Mouse (Mus musculus) lung, embryonic 14.5 days (tissue): ENCODE measurements around the gene Tarbp2. TPM values are rescaled to one million over a fixed set of nuclear protein-coding genes. Genes with fewer than 3 reads are reported as not detected.
A peak's percentile ranks its signal among the peaks of the same experiment; 100 is the strongest.

Experiments used
- ATAC-seq: fragments of 200-750 bp; cut with Nextera tagmentation; 2 replicates; pipeline ENCODE4 v1.8.0; 2017; ENCODE audit warnings: mild to moderate bottlenecking, moderate TSS enrichment, moderate library complexity; ENCODE audit not compliant: insufficient read depth
- DNase-seq: peaks from one replicate; pipeline ENCODE4 v3.0.0-alpha.2; 2015
- H3K27ac ChIP-seq: fragments of 300-500 bp; sonication (generic); 2 replicates; pipeline ENCODE4 v1.5.1; 2014; ENCODE audit warnings: low read depth, mild to moderate bottlenecking, moderate library complexity
- H3K27me3 ChIP-seq: fragments of 300-500 bp; sonication (generic); 2 replicates; pipeline ENCODE4 v1.6.1; 2014; ENCODE audit warnings: low read length, control low read depth; ENCODE audit not compliant: insufficient read depth
- H3K36me3 ChIP-seq: fragments of 300-500 bp; sonication (generic); 2 replicates; pipeline ENCODE4 v1.6.1; 2014; ENCODE audit warnings: control low read depth; ENCODE audit not compliant: insufficient read depth
- H3K4me1 ChIP-seq: fragments of 300-500 bp; sonication (generic); 2 replicates; pipeline ENCODE4 v1.6.1; 2014; ENCODE audit warnings: antibody characterized with exemption, control low read depth; ENCODE audit not compliant: insufficient read depth
- H3K4me2 ChIP-seq: fragments of 300-500 bp; sonication (generic); 2 replicates; pipeline ENCODE4 v1.6.1; 2014; ENCODE audit warnings: mild to moderate bottlenecking
- H3K4me3 ChIP-seq: fragments of 300-500 bp; sonication (generic); 2 replicates; pipeline ENCODE4 v1.5.1; 2014; ENCODE audit warnings: low read depth, low read length
- H3K9ac ChIP-seq: fragments of 300-500 bp; sonication (generic); 2 replicates; pipeline ENCODE4 v1.6.1; 2014
- H3K9me3 ChIP-seq: fragments of 300-500 bp; sonication (generic); 2 replicates; pipeline ENCODE4 v1.6.1; 2016; ENCODE audit warnings: low read depth, low read length, control low read depth
- CTCF ChIP-seq: IDR thresholded peaks from 2 replicates; pipeline ENCODE4 v1.5.1; 2016; ENCODE audit warnings: antibody characterized with exemption, low read depth
- WGBS: fragments of 180-500 bp; shearing (Covaris S2); extraction: QIAGEN DNeasy Blood & Tissue Kit; methylation state at CpG from one replicate; pipeline ENCODE4 v1.1.7; 2014; 5-methylcytosine and 5-hydroxymethylcytosine counted together
- polyA plus RNA-seq: library from polyadenylated mRNA; unstranded; fragments of >200 nt; fragmentation: Nextera tagmentation; extraction: Ambion mirVana; gene quantifications from 2 replicates; pipeline ENCODE4 v1.2.1, GENCODE M21; 2014

Gene Tarbp2
- polyA plus RNA-seq, 1 experiment from 2014 or later = 81.2 TPM

- no peak overlapping the region for H3K9ac ChIP-seq
- no peak for TF ChIP-seq CTCF
- H3K4me3 ChIP-seq = no peak overlapping the region
- H3K27ac ChIP-seq = no peak overlapping the region
- DNase-seq (no peak), ATAC-seq (no peak)
- H3K4me2 ChIP-seq = peak overlapping the region; percentile 21; the same call in 1 of the 2 replicates
- peaks cover 51% of the 10 kb centered on the region for H3K36me3 ChIP-seq
- WGBS = 64% methylated on average over 2 of the region's 2 CpGs
- H3K27me3 ChIP-seq = no peaks in the 10 kb centered on the region
- H3K4me1 ChIP-seq = no peaks in the 10 kb centered on the region
- no peaks in the 10 kb centered on the region for H3K9me3 ChIP-seq
These were observed 44.7 kb upstream of the Tarbp2 start for GRCm38 (mm10) chr15:102473246-102473645.

GRCm38 (mm10) chr15:102474520-102474919 is 43.5 kb upstream of the Tarbp2 start:
- Histone ChIP-seq H3K4me3 (no peak overlapping the region), H3K9me3 (no peaks in the 10 kb centered on the region), H3K4me1 (no peaks in the 10 kb centered on the region), H3K4me2 (no peak overlapping the region), H3K36me3 (peaks cover 62% of the 10 kb centered on the region), H3K27ac (no peak overlapping the region), H3K27me3 (no peaks in the 10 kb centered on the region), H3K9ac (no peak overlapping the region)
- no peak for DNase-seq
- ATAC-seq = no peak
- 93% methylated on average over 2 of the region's 2 CpGs for WGBS
- no peak for TF ChIP-seq CTCF

DNA sequence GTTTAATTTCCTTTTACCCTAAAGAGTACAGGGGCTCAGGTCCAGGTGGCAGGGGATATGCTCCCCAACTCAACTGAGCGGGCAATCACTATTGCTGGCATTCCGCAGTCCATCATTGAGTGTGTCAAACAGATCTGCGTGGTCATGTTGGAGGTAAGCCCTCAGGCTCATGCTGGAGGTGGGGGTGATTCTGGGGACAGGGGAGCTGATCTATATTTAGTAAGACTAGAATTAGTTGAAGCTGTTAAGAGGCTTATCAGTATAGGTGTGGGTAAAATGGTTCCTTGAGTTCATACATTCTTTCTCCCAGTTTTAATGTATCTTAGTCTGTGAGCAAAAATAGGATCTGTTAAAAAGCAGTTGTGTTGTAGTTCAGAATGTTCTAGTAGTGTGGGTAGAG is 34.9 kb upstream of the Tarbp2 start:
- Histone ChIP-seq H3K9ac (no peak overlapping the region), H3K27ac (no peak overlapping the region), H3K27me3 (no peaks in the 10 kb centered on the region), H3K4me3 (no peak overlapping the region), H3K9me3 (no peaks in the 10 kb centered on the region), H3K4me1 (no peaks in the 10 kb centered on the region), H3K4me2 (no peak overlapping the region), H3K36me3 (peaks cover 90% of the 10 kb centered on the region)
- DNase-seq = no peak
- 84% methylated on average over 3 of the region's 3 CpGs for WGBS
- TF ChIP-seq CTCF = no peak
- no peak for ATAC-seq

DNA sequence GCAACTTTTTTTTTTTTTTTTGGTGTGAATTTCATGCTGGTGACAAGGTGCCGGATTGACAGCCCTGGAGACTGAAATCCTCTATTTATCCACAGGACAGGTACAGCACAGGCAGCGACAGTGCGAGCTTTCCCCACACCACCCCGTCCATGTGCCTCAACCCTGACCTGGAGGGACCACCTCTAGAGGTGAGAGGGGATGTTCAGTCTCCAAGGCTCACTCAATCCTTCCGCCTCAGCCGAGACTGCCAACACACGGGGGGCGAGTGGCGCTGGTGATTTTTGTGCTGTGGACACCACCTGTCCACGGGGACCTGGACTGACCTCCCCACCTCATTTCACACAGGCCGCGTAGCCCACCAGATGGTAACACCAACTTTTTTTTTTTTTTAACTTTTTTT is 32.1 kb upstream of the Tarbp2 start:
- no peak for ATAC-seq
- no peak for TF ChIP-seq CTCF
- Histone ChIP-seq H3K36me3 (peaks cover 92% of the 10 kb centered on the region), H3K4me2 (no peak overlapping the region), H3K9ac (no peak overlapping the region), H3K27ac (no peak overlapping the region), H3K9me3 (no peaks in the 10 kb centered on the region), H3K4me3 (no peak overlapping the region), H3K4me1 (no peaks in the 10 kb centered on the region), H3K27me3 (no peaks in the 10 kb centered on the region)
- 85% methylated on average over 12 of the region's 12 CpGs for WGBS
- DNase-seq = no peak

- H3K27ac ChIP-seq = no peak overlapping the region
- peaks cover 88% of the 10 kb centered on the region for H3K36me3 ChIP-seq
- DNase-seq (no peak), ATAC-seq (no peak)
- H3K9ac ChIP-seq = no peak overlapping the region
- 59% methylated on average over 1 of the region's 1 CpGs for WGBS
- TF ChIP-seq CTCF = no peak
- no peak overlapping the region for H3K4me3 ChIP-seq
- H3K4me2 ChIP-seq = no peak overlapping the region
- H3K9me3 ChIP-seq = no peaks in the 10 kb centered on the region
- H3K27me3 ChIP-seq = no peaks in the 10 kb centered on the region
- no peaks in the 10 kb centered on the region for H3K4me1 ChIP-seq
These were observed 30.3 kb upstream of the Tarbp2 start for GRCm38 (mm10) chr15:102487664-102488063.

DNA sequence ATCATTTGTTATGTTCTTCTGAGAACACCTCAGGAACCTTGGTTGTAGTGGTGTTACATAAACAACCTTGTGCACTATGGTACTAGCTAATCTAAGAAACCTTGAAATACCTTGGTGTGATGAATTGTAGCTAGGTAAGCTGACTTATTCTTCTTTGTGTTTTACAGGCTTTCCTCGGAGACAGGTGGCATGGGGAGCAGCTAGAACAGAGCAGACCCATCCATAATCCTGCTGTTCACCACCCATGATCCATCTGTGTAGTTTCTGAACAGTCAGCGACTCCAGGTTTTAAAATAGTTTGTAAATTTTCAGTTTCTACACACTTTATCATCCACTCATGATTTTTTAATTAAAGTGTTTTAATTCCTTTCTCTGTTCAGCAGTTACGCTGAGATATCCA is 19.7 kb upstream of the Tarbp2 start:
- H3K4me3 ChIP-seq = no peak overlapping the region
- DNase-seq (no peak), ATAC-seq (no peak)
- no peaks in the 10 kb centered on the region for H3K9me3 ChIP-seq
- peaks cover 98% of the 10 kb centered on the region for H3K36me3 ChIP-seq
- no peak for TF ChIP-seq CTCF
- no peaks in the 10 kb centered on the region for H3K27me3 ChIP-seq
- no peaks in the 10 kb centered on the region for H3K4me1 ChIP-seq
- H3K4me2 ChIP-seq = no peak overlapping the region
- H3K27ac ChIP-seq = no peak overlapping the region
- WGBS = 90% methylated on average over 3 of the region's 3 CpGs
- no peak overlapping the region for H3K9ac ChIP-seq

- Histone ChIP-seq H3K4me2 (no peak overlapping the region), H3K36me3 (peaks cover 98% of the 10 kb centered on the region), H3K27me3 (no peaks in the 10 kb centered on the region), H3K4me3 (no peak overlapping the region), H3K27ac (no peak overlapping the region), H3K4me1 (no peaks in the 10 kb centered on the region), H3K9ac (no peak overlapping the region), H3K9me3 (no peaks in the 10 kb centered on the region)
- no peak for DNase-seq
- WGBS = 73% methylated on average over 3 of the region's 3 CpGs
- TF ChIP-seq CTCF = no peak
- ATAC-seq = no peak
These were observed 18.6 kb upstream of the Tarbp2 start for GRCm38 (mm10) chr15:102499370-102499769.

DNA sequence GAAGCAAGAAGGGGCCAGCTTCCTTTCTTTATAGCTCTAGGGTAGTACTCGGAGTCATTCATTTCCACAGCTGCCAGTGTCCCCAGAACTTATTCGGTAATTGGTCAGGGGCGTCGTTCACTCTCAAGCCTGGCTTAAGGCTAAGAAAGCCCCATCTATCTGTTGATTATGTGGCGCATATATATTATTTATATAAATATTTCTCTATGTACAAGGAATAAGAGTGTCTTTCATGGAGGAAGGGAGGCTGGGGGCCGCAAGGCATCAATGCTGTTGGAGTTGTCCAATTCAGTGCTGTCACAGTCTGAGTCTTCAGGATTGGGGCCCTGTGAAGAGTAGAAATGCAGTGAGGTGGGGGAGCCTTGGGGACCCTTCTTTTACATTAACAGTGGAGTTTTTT is 18.1 kb upstream of the Tarbp2 start:
- WGBS = 87% methylated on average over 6 of the region's 6 CpGs
- no peaks in the 10 kb centered on the region for H3K27me3 ChIP-seq
- H3K4me1 ChIP-seq = no peaks in the 10 kb centered on the region
- peaks cover 98% of the 10 kb centered on the region for H3K36me3 ChIP-seq
- ATAC-seq (no peak), DNase-seq (no peak)
- H3K9me3 ChIP-seq = no peaks in the 10 kb centered on the region
- no peak overlapping the region for H3K9ac ChIP-seq
- H3K4me2 ChIP-seq = no peak overlapping the region
- H3K27ac ChIP-seq = no peak overlapping the region
- H3K4me3 ChIP-seq = no peak overlapping the region
- TF ChIP-seq CTCF = no peak
